Mouse (Mus musculus) lung, postnatal 0 days (tissue): ENCODE results near the gene Ifi35.

Experiments used
- CTCF ChIP-seq: IDR thresholded peaks from 2 replicates; pipeline ENCODE4 v1.5.1; 2016; ENCODE audit warnings: antibody characterized with exemption, mild to moderate bottlenecking
- EP300 ChIP-seq: IDR thresholded peaks from 2 replicates; pipeline ENCODE4 v1.6.1; 2016; ENCODE audit warnings: antibody characterized with exemption, mild to moderate bottlenecking, control low read depth

GRCm38 (mm10) chr11:101474298-101474697 is 26.1 kb downstream of the Ifi35 start:
- TF ChIP-seq CTCF: no peak
- no peak for TF ChIP-seq EP300
